Mouse (Mus musculus) heart, embryonic 12.5 days (tissue): ENCODE measurements at regions not wholly inside any gene's neighbourhood (a gene's known extent, or its start where the extent isn't known, plus 50 kb on each side); places are given as distances from the start of the nearest gene placed in this dataset.
A peak's percentile ranks its signal among the peaks of the same experiment; 100 is the strongest.

ENCODE experiments used
- ATAC-seq: fragments of 200-750 bp; cut with Nextera tagmentation; 2 replicates; pipeline ENCODE4 v1.8.0; 2017; ENCODE audit warnings: moderate TSS enrichment, moderate library complexity; ENCODE audit not compliant: insufficient number of reproducible peaks, low FRiP score
- H3K27ac ChIP-seq: fragments of 300-500 bp; sonication (generic); 2 replicates; pipeline ENCODE4 v1.5.1; 2016; ENCODE audit warnings: mild to moderate bottlenecking, moderate library complexity; ENCODE audit not compliant: poor library complexity, severe bottlenecking
- H3K27me3 ChIP-seq: fragments of 300-500 bp; sonication (generic); replicated peaks from 2 replicates; pipeline ENCODE4 v1.6.1; 2016; ENCODE audit warnings: mild to moderate bottlenecking, moderate library complexity
- H3K36me3 ChIP-seq: fragments of 300-500 bp; sonication (generic); 2 replicates; pipeline ENCODE4 v1.6.1; 2016; ENCODE audit warnings: mild to moderate bottlenecking, moderate library complexity
- H3K4me1 ChIP-seq: fragments of 300-500 bp; sonication (generic); replicated peaks from 2 replicates; pipeline ENCODE4 v1.6.1; 2016; ENCODE audit warnings: mild to moderate bottlenecking
- H3K4me2 ChIP-seq: fragments of 300-500 bp; sonication (generic); 2 replicates; pipeline ENCODE4 v1.6.1; 2016; ENCODE audit warnings: mild to moderate bottlenecking, moderate library complexity
- H3K4me3 ChIP-seq: fragments of 300-500 bp; sonication (generic); 2 replicates; pipeline ENCODE4 v1.5.1; 2016; ENCODE audit warnings: mild to moderate bottlenecking
- H3K9ac ChIP-seq: fragments of 300-500 bp; sonication (generic); 2 replicates; pipeline ENCODE4 v1.6.1; 2016; ENCODE audit warnings: mild to moderate bottlenecking, moderate library complexity
- H3K9me3 ChIP-seq: fragments of 300-500 bp; sonication (generic); replicated peaks from 2 replicates; pipeline ENCODE4 v1.6.1; 2016; ENCODE audit warnings: mild to moderate bottlenecking, moderate library complexity
- WGBS: fragments of 180-500 bp; shearing (Covaris S2); methylation state at CpG from one replicate; pipeline ENCODE4 v1.1.7; 2016; 5-methylcytosine and 5-hydroxymethylcytosine counted together

GRCm38 (mm10) chr13:101914132-101914531 lies 146.1 kb upstream of the Pik3r1 start:
- ATAC-seq, result no peak
- Histone ChIP-seq H3K27ac (no peak overlapping the region), H3K4me2 (no peak overlapping the region)

GRCm38 (mm10) chr13:101914691-101915541 lies 146.9 kb upstream of the Pik3r1 start:
- H3K9me3 ChIP-seq, result no peaks in the 10 kb centered on the region
- peak overlapping the region; percentile 57 for H3K27ac ChIP-seq
- H3K27me3 ChIP-seq, result no peaks in the 10 kb centered on the region
- no peak overlapping the region for H3K4me2 ChIP-seq
- peak; percentile 55 for ATAC-seq
- no peaks in the 10 kb centered on the region for H3K36me3 ChIP-seq
- no peak overlapping the region for H3K4me3 ChIP-seq
- peaks cover 25% of the 10 kb centered on the region for H3K4me1 ChIP-seq
- 16% methylated on average over 5 of the region's 5 CpGs for WGBS
- no peak overlapping the region for H3K9ac ChIP-seq

More at GRCm38 (mm10) chr13:101914132-101914531, 146.1 kb upstream of the Pik3r1 start:
- 80% methylated on average over 4 of the region's 4 CpGs for WGBS
- Histone ChIP-seq H3K9me3 (no peaks in the 10 kb centered on the region), H3K9ac (no peak overlapping the region), H3K4me3 (no peak overlapping the region), H3K36me3 (no peaks in the 10 kb centered on the region), H3K4me1 (peaks cover 25% of the 10 kb centered on the region), H3K27me3 (no peaks in the 10 kb centered on the region)

- Histone ChIP-seq H3K36me3 (no peaks in the 10 kb centered on the region), H3K4me1 (peaks cover 25% of the 10 kb centered on the region), H3K27ac (peak overlapping the region; percentile 57), H3K9ac (no peak overlapping the region), H3K9me3 (no peaks in the 10 kb centered on the region), H3K4me3 (no peak overlapping the region), H3K4me2 (no peak overlapping the region), H3K27me3 (no peaks in the 10 kb centered on the region)
- no peak for ATAC-seq
- 33% methylated on average over 6 of the region's 6 CpGs for WGBS
Measured at GRCm38 (mm10) chr13:101915542-101915941, 147.5 kb upstream of the Pik3r1 start.

GRCm38 (mm10) chr13:101915948-101916594 lies 148.1 kb upstream of the Pik3r1 start:
- no peaks in the 10 kb centered on the region for H3K36me3 ChIP-seq
- no peaks in the 10 kb centered on the region for H3K9me3 ChIP-seq
- peak overlapping the region; percentile 57; the same call in 1 of the 2 replicates for H3K27ac ChIP-seq
- no peak overlapping the region for H3K4me2 ChIP-seq
- WGBS, result 35% methylated on average over 6 of the region's 6 CpGs
- no peak for ATAC-seq
- H3K4me3 ChIP-seq, result no peak overlapping the region
- no peaks in the 10 kb centered on the region for H3K27me3 ChIP-seq
- H3K4me1 ChIP-seq, result peaks cover 25% of the 10 kb centered on the region
- no peak overlapping the region for H3K9ac ChIP-seq

- no peak for ATAC-seq
- no peaks in the 10 kb centered on the region for H3K9me3 ChIP-seq
- 88% methylated on average over 5 of the region's 5 CpGs for WGBS
- peaks cover 25% of the 10 kb centered on the region for H3K4me1 ChIP-seq
- H3K4me2 ChIP-seq, result no peak overlapping the region
- H3K27ac ChIP-seq, result no peak overlapping the region
- no peaks in the 10 kb centered on the region for H3K27me3 ChIP-seq
- H3K4me3 ChIP-seq, result no peak overlapping the region
- no peak overlapping the region for H3K9ac ChIP-seq
- H3K36me3 ChIP-seq, result no peaks in the 10 kb centered on the region
Measured at GRCm38 (mm10) chr13:101916876-101917275, 148.9 kb upstream of the Pik3r1 start.

- H3K9ac ChIP-seq, result no peak overlapping the region
- H3K9me3 ChIP-seq, result no peaks in the 10 kb centered on the region
- no peak overlapping the region for H3K4me2 ChIP-seq
- no peak overlapping the region for H3K4me3 ChIP-seq
- H3K27ac ChIP-seq, result no peak overlapping the region
- H3K27me3 ChIP-seq, result no peaks in the 10 kb centered on the region
- H3K36me3 ChIP-seq, result no peaks in the 10 kb centered on the region
- WGBS, result 80% methylated on average over 3 of the region's 3 CpGs
- no peak for ATAC-seq
- H3K4me1 ChIP-seq, result peaks cover 25% of the 10 kb centered on the region
Measured at GRCm38 (mm10) chr13:101918185-101918584, 150.2 kb upstream of the Pik3r1 start.

GRCm38 (mm10) chr13:101919266-101919665 lies 151.2 kb upstream of the Pik3r1 start:
- Histone ChIP-seq H3K27me3 (no peaks in the 10 kb centered on the region), H3K9me3 (no peaks in the 10 kb centered on the region), H3K9ac (no peak overlapping the region), H3K36me3 (no peaks in the 10 kb centered on the region), H3K4me3 (no peak overlapping the region), H3K4me2 (no peak overlapping the region), H3K4me1 (peaks cover 20% of the 10 kb centered on the region), H3K27ac (no peak overlapping the region)
- no peak for ATAC-seq
- 58% methylated on average over 5 of the region's 5 CpGs for WGBS

GRCm38 (mm10) chr13:101920384-101920783 lies 152.4 kb upstream of the Pik3r1 start:
- Histone ChIP-seq H3K27ac (no peak overlapping the region), H3K9ac (no peak overlapping the region), H3K36me3 (no peaks in the 10 kb centered on the region), H3K4me2 (no peak overlapping the region), H3K4me3 (no peak overlapping the region), H3K27me3 (no peaks in the 10 kb centered on the region), H3K9me3 (no peaks in the 10 kb centered on the region), H3K4me1 (peaks cover 9% of the 10 kb centered on the region)
- no peak for ATAC-seq
- WGBS, result 69% methylated on average over 3 of the region's 3 CpGs

GRCm38 (mm10) chr13:101924637-101925036 lies 156.6 kb upstream of the Pik3r1 start:
- Histone ChIP-seq H3K4me1 (no peaks in the 10 kb centered on the region), H3K4me3 (no peak overlapping the region), H3K4me2 (no peak overlapping the region), H3K9ac (no peak overlapping the region), H3K27ac (no peak overlapping the region), H3K27me3 (no peaks in the 10 kb centered on the region), H3K9me3 (no peaks in the 10 kb centered on the region), H3K36me3 (no peaks in the 10 kb centered on the region)
- ATAC-seq, result no peak
- 91% methylated on average over 2 of the region's 2 CpGs for WGBS

GRCm38 (mm10) chr13:101931264-101931663 lies 163.2 kb upstream of the Pik3r1 start:
- WGBS, result 88% methylated on average over 4 of the region's 4 CpGs

GRCm38 (mm10) chr13:101931882-101932281 lies 163.9 kb upstream of the Pik3r1 start:
- no peaks in the 10 kb centered on the region; the same call in 1 of the 2 replicates for H3K4me1 ChIP-seq
- no peak overlapping the region for H3K4me3 ChIP-seq
- no peak for ATAC-seq
- no peaks in the 10 kb centered on the region for H3K9me3 ChIP-seq
- WGBS, result 56% methylated on average over 1 of the region's 1 CpGs
- H3K4me2 ChIP-seq, result no peak overlapping the region
- no peak overlapping the region for H3K27ac ChIP-seq
- H3K27me3 ChIP-seq, result no peaks in the 10 kb centered on the region
- no peaks in the 10 kb centered on the region for H3K36me3 ChIP-seq
- no peak overlapping the region for H3K9ac ChIP-seq

More at GRCm38 (mm10) chr13:101931264-101931663, 163.2 kb upstream of the Pik3r1 start:
- Histone ChIP-seq H3K9me3 (no peaks in the 10 kb centered on the region), H3K4me2 (no peak overlapping the region), H3K27me3 (no peaks in the 10 kb centered on the region), H3K27ac (no peak overlapping the region), H3K9ac (no peak overlapping the region), H3K4me3 (no peak overlapping the region), H3K36me3 (no peaks in the 10 kb centered on the region), H3K4me1 (no peaks in the 10 kb centered on the region; the same call in 1 of the 2 replicates)
- no peak for ATAC-seq
